Mouse (Mus musculus): ENCODE measurements around the gene Gas1.

GRCm38 (mm10) chr13:60179641-60180040 is 2.5 kb upstream of the Gas1 start:
- TF ChIP-seq ZC3H11A (IDR thresholded peaks at IDR 0.05; ENCODE audit: borderline replicate concordance, low read depth, low read length) (no peak), HCFC1 (IDR thresholded peaks at IDR 0.05; ENCODE audit: borderline replicate concordance, insufficient read depth, low read length) (no peak)
